20 mouse cellular contexts compared by ENCODE assay signal in genomic region chr8:106131021-106131420, GRCm38 (mm10). TPM values are rescaled to one million over a fixed set of nuclear protein-coding genes. Genes with fewer than 3 reads are reported as not detected.
"Had no signal": no experiment of that assay in that cellular context is flagged by ENCODE, and none has a peak within 500 bp of the region (broad histone marks: within the 10 kb centered on the region; RNA-seq: fewer than 3 reads in every experiment).

No protein-coding gene starts in this region.

- H3K4me2 ChIP-seq: lung, embryonic 14.5 days; midbrain, embryonic 12.5 days; neural tube, embryonic 13.5 days; neural tube, embryonic 15.5 days had no signal

- H3K9ac ChIP-seq: lung, embryonic 14.5 days; midbrain, embryonic 12.5 days; neural tube, embryonic 13.5 days; neural tube, embryonic 15.5 days had no signal

- H3K4me3 ChIP-seq: midbrain, embryonic 10.5 days; midbrain, embryonic 12.5 days; myocyte; neural tube, embryonic 13.5 days; neural tube, embryonic 15.5 days had no signal

- H3K27ac ChIP-seq: midbrain, embryonic 10.5 days; midbrain, embryonic 12.5 days; neural tube, embryonic 13.5 days; neural tube, embryonic 15.5 days had no signal

- DNase-seq: lung, adult 18-20 months; lung, embryonic 14.5 days; lung, postnatal 10 days; lung, postnatal 4 days; midbrain, embryonic 14.5 days; retina, postnatal 1 day; right cerebral cortex, adult 18-20 months; right cerebral cortex, postnatal 25 days; right cerebral cortex, postnatal 4 days; spleen, adult 18-20 months; thymus, adult 18-20 months; thymus, postnatal 14 days; thymus, postnatal 36 days had no signal

- H3K9me3 ChIP-seq: midbrain, embryonic 10.5 days; midbrain, embryonic 12.5 days; neural tube, embryonic 13.5 days; neural tube, embryonic 15.5 days had no signal

- ATAC-seq: midbrain, embryonic 16.5 days had no signal

RNA-seq across cellular contexts. Expression of gene Esrp2, which starts 5.8 kb away (rescaled TPM):
- total RNA-seq: megakaryocyte, adult 5-6 weeks had no signal
